Mouse (Mus musculus) lung, postnatal 4 days (tissue): ENCODE data around the gene Gm27021.

Source experiments
- DNase-seq, 2 experiments: peaks; one replicate each; pipeline ENCODE4 v3.0.0; 2021

Gm27021 gene

DNA sequence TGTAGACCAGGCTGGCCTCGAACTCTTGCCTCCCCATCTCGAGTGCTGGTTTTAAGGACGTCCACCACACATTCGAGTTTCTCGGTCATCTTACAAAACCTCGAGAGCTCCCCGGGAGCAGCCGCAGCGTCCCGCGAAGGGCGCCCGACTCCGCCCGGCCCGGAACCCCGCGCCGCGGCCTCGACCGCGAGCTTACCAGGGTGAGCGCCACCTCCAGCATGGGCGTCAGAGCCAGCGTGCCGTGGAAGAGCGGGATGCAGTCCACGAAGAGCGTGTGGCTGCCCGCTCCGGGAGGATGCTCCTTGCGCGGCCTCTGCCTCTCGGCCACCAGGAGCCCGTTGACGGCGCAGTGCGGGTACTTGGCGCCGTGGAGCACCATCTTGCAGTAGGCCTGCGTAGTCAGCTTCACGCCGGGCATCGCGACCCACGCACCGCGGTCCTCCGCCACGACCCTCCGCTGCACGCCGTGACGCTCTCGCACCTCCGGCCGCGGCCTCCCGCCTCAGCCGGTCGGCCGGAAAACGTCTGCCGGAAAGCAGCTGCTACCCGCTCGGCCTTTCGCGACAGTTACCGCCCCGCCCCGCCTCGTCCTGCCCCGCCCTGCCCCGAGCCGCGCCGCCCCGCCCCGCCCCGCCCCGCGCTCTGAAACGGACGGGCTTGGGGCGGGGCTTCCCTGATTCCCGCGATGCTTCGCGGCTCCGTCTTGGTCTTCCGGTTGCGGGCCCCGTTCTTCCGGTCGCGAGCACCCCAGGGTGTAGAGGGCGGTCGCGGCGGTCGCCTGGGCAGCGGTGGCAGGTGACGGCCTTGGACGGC is at the start of gene Gm27021, which contains the start of gene Cox4i1:
Gene Gm27021 (minus strand): TSS at position 519 of the 813 bp plus-strand sequence.
Gene Cox4i1 (plus strand): TSS at position 662 of the 813 bp plus-strand sequence.
- peak; percentile 94 to 95 for DNase-seq

DNA sequence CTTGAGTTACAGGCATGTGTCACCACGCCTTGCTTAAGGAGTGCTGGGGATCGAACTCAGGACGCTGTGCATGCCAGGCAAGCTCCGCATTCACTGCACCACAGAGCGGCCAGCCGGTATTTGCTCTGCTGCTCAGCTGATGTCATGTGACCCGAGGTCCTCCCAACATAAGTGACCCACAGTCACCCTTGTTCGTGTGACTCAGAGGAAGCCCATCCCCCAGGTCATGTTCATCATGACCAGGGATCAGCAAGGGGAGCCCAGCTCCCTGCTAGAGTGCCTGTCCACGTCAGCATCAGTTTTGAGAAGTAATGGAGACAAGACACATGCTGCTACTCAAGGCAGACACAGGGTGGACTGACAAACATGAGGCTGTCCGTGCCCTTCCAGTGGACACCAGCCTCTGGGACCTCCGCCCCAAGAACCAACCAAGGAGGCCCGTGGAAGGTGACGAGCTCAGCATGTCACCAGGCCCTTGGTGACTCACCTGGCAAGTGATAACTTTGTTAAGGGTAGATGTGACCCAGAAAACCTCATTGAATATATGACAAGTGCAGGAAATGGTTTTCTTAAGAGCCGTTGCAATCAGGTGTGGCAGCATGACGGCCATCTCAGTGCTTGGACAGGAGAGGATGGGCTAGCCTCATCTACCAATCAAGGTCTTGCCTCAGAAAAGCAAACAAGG is 48.3 kb upstream of the Gm27021 start:
- DNase-seq = no peak

DNA sequence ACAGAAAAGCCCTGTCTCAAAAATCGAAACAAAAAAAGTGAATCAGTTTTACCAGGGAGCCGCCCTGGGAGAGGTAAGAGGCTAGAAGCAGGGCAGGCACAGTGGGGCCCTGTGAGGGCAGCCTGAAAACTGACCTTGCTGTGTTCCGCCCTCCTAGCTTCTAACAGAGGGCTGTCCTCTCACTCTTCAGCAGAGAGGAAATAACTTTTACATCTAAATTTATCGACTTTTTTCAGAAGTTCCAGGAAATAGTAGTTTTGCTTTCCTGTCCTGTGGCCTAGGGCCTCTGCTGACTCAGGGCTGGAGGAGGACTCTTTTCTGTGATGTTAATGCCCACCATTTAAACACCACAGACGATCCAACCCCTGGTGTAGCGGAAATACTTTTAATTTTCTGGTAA is 47.3 kb upstream of the Gm27021 start:
- DNase-seq = no peak

DNA sequence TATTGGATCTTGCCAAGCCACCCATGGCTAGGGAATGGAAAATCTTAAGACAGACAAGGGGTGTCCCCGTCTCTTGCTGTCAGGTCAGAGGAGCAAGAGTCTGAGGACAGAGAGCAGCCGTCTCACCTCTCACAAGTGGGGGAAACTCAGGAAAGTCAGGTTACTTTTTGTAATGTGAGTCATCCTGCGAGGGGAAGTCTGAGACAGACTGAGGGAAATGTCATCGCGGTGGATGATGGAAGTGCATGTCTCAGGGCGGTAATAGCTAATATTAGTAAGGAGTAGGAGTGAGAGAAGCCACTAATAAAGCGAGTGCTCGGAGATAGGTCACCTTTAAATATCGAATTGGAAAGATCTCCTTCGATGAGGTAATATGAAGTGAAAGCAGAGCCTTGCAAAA is 41.3 kb upstream of the Gm27021 start:
- DNase-seq = no peak

DNA sequence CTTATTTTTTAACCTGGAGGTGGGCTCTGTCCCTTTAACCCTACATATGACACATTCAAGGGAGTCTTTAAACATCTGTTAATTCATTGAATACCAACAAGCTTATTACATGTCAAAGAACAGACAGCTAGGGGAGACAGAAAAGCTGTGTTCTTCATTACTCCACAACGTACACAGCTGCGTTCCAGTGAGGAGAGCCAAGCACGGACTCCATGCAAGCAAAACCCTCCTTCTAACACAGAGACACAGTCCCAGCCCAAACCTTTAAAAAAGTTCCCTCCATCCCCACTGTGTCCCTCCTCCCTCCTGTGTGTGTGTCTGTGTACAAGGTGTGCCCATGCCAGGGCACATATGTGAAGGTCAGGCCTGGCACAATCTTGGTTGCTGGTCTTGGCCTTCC is 38.3 kb upstream of the Gm27021 start:
- no peak for DNase-seq

DNA sequence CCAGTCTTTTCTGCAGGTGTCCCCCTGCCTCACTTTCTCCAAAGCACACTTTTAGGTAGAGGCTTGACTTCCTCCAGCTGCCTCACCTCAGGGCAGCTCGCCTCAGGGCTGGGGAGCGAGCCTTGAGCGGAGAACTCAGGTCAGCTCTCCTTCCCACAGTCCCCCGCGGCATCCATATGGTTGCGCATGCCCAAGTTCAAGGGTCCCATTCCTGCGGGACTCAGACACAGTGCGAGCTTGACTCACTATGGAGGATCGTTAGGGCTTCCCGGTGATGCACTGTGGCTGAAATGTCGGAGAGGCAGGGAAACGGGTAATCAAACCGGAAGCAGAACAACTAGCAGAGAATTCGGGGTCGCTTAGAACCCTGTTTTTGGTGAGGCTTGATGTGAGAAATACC is 37.3 kb upstream of the Gm27021 start:
- no peak for DNase-seq

DNA sequence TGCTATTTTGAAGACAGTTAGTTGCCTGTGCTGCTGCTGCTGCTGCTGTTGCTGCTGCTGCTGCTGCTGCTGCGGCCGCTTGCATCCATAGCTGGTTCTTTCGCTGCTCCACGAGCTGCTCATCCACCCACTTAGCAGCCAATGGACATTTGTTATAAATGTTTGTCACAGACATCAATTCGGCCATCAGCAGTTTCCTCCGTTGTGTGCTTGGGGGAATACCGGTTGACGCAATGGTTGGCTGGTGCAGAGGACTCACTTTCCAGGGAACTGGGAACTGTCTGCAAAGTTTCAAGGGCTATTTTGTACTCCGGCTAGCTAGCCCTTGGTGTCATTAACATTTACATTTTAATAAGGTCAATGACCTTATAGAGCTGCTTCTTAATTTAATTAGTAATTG is 36.3 kb upstream of the Gm27021 start:
- DNase-seq = peak; percentile 50 to 66

DNA sequence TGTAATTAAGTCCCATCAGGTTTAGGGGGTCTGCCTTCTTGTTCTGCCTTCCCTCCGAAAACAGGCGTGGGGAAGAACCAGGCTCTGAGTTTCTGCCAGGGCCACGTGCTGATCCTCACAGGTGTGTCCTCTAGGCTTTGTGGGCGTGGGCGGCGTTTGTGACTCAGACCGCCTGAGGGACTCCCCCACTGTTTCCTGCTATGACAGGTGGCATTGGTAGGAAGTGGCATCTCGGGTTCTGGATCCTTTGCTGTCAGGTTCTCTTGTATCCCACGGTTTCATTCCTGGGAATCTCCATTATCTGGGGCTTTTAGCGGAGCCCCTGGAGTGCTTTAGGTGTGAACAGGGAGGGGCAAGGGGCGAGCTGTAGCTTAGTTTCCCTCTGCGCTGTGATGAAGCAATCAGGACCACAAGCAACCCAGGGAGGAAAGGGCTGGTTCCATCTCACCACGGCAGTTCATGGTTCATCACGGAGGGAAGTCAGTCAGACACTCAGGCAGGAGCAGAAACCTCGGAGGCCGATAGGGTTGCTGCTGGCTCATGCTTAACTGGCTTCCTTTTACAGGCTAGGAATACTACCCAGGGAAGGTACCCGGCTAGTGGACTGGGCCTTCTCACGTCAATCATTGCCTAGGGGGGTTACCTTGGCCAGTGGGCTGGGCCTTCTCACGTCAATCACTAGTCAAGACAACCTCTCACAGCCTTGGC is 34.0 kb upstream of the Gm27021 start:
- no peak for DNase-seq

DNA sequence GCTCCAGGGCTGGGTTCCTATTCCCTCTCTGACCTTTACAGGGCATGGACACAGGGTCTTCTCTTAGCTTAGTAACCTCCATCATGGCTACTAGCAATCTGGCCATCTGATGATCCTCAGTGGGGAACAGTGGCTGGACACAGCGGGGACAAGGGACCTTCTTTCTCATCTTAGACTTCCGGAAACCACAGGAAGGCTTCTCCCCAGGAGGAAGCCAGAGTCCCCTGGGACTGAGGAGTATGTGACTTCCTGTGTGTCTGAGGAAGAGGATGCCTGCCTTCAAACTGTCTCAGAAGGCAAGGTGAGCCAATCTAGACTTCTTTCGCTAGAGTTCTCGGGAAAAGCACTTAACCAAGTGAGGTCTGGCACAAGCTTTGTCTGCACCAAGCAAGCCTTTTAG is 32.2 kb upstream of the Gm27021 start:
- no peak for DNase-seq

DNA sequence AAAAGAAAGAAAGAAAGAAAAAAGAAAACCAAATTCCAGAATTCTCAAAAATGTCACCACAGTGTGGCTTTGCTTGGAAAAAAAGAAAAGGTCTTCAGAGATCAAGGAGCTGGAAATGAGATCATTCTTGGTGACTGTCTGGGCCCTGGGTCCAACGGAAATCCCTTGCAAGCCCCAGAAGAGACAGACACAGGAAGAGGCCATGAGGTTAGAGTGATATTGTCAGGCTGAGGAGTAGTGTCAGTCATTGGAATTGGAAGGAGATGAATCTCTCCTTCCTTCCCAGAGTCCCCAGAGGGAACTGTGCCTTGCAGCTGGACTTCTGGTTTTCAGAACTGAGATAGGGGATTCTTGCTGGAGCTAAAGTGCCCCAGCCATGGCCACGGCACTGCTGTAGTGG is 31.7 kb upstream of the Gm27021 start:
- DNase-seq = no peak

DNA sequence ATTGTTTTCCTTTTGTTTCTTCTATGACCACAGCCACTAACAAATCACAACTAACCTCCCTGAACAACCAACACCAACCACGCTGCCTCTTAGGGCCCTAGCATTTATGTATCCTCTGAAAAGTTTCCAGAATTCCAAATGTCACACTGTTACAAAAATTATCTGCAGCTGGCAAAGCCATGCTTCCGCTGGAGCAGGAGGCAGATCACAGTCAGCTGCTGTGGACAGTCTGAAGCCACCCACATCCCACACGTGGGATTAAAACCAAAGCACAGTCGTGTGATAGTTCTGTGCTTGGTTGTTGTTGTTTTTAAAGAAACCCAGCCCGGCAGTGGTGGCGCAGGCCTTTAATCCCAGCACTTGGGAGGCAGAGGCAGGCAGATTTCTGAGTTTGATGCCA is 31.2 kb upstream of the Gm27021 start:
- peak in 1 of 2 experiments; percentile 55 for DNase-seq

DNA sequence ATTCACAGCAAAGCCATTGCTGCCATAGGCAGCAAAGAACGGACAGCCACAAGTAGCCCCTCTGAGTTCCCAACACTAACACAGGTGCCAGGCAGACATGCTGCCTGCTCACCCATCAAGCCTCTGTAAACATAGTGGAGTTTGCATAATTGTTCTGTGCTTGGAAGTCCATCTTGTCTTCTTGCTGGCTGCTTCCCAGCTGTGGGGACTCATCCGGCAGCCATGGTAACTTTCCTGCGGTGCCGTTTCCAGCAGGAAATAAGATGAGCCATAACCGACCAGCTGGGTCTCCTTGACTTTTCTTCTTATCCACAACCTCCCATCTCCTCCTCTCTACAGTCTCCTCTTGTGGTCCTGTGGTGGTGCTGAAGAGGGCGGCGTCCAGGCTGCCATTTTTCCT is 30.5 kb upstream of the Gm27021 start:
- peak in 1 of 2 experiments; percentile 57 for DNase-seq

DNA sequence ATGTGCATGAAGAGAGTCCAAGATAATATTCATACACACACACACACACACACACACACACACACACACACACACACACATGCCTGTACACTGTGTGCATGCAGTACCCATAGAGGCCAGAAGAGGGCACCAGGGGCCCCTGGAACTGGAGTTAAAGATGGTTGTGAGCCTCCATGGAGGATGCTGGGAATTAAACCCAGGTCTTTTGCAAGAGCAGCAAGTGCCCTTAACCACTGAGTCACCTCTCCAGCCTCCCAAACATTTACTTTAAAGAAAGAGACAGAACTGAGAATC is 30.0 kb upstream of the Gm27021 start:
- DNase-seq = no peak

DNA sequence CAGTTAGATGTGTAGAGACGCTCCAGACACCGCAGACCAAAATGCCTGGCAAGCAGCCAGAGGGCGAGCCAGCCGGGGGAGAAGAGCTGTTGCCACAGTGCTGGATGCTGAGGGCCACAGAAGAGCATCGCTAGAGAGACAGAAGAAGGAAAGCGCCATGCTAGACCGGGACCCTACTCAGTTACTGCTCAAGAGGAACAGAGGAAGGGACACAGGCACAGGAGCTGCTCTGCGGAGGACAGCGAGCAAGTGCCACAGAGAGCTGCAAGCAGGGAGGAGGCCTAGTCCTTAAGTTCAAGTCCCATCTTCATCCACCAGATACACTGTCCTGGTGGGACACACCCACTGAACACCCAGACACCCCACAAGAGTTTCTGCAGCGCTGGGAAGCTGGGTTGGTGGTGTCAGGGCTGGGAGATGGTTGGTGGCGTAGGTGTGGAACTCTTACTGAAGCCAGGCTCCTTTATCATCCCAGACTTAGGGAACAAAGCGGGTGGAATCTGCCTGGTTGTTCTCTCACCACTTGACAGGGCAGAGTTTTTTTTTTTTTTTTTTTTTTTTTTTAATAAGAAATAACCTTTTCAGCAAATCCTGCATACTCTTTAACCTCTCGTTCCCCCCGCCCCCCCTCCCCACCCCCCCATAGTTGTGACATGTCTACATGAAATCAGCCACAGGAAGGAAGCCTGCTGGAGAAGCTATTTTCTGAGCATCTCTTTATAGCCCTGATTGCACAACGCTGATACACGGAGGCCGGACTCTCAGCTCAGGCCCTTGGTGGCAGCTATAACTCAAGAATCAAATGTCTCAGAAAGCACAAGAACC is 29.5 kb upstream of the Gm27021 start:
- peak; percentile 71 to 87 for DNase-seq

DNA sequence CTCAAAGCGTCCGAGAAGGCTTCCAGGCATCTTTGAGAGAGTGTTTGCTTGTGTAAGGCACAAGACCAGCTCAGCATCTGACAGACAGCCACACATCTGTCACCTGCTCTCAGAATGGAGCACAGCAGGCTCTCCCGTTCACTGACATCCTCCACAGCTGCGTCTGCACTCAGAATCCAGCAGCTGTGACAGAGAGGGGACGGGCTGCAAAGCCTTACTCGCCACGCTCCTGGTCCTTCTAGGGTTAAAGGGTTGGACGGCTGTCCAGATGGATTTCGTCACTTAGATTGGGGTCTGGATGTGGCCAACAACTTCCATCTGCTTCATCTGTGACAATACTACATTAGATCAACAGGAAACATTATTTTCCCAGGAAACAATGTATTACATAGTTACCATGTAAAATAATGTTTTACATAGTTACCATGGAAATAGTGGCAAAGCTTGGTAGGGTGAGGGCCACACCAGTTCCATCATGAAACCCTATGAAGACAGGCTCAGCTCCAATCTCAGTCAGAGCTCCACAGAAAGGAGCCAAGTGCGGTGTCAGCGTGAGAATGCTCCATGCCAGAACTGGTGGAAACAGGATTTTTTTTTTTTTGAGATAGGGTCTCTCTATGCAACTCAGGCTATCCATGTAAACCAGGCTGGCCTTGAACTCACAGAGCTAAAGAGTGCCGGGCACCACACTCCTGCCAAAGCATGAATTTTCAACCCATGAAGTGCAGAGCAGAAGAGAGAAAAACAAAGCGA is 28.7 kb upstream of the Gm27021 start:
- peak; percentile 73 to 91 for DNase-seq

DNA sequence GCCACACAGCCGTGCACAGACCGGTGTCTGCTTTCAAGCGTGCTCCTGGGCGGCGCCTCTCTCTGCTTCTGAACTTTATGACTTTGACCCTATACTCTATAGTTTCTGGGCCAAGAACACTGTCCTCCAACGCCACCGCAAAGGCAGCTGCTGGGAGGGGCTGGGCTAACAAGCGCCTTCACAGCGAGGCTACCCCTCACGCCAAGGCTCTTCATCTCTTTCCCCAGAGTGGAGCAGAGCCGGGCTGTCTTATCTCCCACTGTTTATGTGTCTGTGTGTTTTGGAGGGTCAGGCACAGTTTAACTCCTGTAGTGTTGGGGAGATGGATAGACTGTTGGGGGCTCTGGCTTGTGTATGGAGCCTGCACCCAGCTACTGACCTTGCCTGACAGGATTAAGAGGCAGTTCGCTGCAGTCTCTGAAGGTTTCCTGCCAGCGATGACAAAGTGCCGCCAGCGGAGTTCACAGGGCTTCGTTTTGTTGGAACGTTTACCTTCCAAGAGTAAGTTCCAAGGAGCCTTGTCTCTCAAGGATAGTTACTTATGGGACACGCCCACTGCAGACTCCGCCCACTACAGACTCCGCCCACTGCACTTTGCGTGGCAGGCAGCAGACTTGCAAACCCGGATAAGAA is 26.1 kb upstream of the Gm27021 start:
- DNase-seq = peak; percentile 68 to 87

DNA sequence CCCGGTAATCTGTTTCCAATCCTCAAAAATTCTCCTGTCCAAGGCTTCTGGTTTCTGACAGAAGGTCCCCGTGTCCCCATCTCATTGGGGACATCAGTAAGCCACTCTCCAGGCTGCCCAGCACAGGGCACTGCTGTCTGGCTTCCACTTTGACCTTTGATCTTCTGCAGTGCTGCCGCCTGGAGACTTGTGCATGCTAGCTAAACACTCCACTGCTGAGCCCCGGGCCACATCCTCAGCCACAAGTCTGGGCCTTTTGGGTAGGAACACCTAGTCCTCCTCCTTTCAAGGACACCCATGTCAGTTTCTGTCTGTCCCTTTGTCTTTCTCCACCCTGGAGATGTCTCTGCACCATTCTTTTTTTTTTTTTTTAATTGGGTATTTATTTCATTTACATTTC is 25.1 kb upstream of the Gm27021 start:
- no peak for DNase-seq

DNA sequence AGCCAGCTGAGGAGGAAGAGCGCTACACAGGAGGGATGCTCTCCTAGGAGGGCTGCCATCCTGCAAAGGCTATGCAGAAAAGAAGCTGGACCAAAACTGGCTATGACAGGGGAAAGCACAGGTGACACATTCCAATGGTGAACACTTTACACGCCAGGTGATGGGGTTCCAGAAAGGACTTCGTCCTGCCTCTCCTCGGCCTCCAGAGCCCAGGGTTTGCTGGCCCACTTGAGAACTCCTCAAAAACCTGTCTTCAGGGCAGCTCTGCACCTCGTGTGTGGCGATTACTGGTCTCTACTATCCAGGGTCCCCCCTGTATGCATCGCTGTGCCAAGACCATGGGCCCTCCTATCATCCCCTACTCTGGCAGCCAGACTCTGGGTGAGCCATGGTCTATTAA is 20.6 kb upstream of the Gm27021 start:
- DNase-seq = no peak

DNA sequence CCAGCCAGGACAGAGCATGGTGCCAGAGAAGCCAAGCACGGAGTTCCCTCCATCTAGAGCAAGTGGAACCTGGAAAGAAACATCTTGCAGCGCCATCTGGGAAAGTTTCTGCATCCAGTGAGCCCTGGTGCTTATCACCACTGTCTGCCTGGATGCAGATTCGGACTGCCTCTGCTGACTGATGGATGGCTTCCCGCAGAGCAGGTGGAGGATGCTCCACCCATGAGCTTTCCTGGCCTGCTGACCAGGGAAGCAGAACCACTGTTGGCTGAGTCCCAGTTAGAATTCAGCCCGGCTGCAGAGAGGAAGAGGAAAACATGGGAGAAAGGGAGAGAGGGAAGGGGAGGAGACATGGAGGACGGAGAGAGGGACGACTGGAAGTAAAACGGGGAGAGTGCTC is 19.9 kb upstream of the Gm27021 start:
- DNase-seq = peak; percentile 40 to 68

DNA sequence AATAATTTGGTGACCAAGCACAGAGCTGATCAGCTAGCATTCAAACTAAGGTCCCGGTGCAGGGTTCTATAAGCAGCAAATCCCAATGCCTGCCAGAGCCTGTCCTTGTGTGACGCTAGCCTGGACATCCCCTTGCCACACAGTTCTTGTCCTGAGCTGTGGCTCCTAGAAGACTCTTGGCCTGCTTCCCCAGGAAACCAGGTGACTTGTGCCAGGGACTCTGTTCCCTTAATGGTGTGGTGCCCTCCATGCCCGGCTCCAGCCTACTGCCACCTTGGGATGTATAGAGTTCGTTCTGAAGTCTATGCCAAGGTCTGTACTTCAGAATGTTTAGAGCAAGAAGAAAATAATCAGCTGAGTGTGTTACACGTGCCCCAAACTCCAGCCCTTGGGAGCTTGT is 18.7 kb upstream of the Gm27021 start:
- DNase-seq = no peak

DNA sequence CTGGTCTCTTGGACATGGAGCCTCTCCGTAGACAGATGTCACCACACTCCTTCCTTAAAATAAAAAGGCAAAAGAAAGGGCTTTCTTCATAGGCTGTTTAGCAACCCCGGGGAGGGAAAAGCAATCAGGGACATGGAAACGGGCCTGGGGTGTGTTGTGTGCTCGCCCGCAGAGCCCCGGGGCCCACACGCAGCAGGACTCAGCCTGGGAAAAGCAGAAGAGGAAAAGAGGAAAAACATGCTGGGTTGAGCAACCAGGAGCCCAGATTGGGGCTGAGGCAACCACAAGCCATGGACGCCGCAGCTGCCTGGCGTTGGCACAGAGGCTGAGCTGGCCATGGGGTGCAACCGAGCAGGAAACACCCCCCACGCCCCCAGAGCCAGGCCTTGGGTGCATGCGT is 18.2 kb upstream of the Gm27021 start:
- peak; percentile 66 to 75 for DNase-seq

DNA sequence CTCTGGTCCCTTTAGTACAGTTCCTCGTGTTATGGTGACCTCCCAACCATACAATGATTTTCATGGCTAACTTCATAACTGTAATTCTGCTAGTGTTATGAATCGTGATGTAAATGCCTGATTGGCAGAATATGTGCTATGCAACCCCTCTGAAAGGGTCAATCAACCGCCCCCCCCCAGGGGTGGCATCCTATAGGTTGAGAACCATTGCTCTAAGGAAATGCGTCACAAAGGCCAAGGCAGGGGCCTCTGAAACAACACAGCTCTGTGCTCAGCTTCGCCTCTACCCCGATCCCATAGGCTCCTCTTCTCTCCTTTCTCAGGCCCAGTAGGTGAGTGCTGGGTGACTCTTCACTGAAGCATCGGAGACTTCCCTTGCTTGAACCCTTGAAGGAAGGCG is 17.7 kb upstream of the Gm27021 start:
- no peak for DNase-seq
